Mouse (Mus musculus) kidney, adult 2 months (tissue): ENCODE measurements around the gene Dis3.

ENCODE experiments used
- CTCF ChIP-seq: fragments of 200-500 bp; conservative IDR thresholded peaks from 2 replicates; pipeline ENCODE4 v1.5.1; 2011; ENCODE audit warnings: low read depth, mild to moderate bottlenecking, control low read depth, low read length, moderate library complexity, mixed read lengths; ENCODE audit not compliant: insufficient read depth, insufficient read length
- POLR2A ChIP-seq: fragments of 200-500 bp; IDR thresholded peaks from one replicate; pipeline ENCODE4 v1.6.1; 2011; ENCODE audit warnings: low read depth, low read length, control low read depth

DNA sequence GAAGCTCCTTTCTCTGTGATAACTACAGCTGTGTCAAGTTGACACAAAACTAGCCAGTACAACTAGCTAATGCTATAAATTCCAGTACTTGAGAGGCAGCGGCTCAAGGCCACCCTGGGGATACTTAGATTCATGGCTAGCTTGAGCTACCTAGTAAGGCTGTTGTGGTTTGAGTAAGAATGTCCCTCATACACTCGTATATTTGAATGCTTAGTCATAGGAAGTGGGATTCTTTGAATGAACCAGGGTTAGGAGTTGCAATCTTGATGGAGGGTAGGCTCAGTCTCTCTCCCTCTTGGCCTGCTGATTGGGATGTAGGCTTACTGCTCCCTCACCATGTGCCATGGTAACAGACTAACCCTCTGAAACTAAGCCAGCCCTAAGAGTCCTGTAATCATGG is 36.5 kb downstream of the Dis3 start:
- TF ChIP-seq POLR2A (no peak), CTCF (no peak)
